Mouse (Mus musculus) lung, adult 2 months (tissue): ENCODE results near the gene C77080. TPM values are rescaled to one million over a fixed set of nuclear protein-coding genes. Genes with fewer than 3 reads are reported as not detected.

Experiments used
- DNase-seq: peaks from one replicate; pipeline ENCODE4 v3.0.0; 2022
- H3K4me1 ChIP-seq: fragments of 200-500 bp; 2 replicates; pipeline ENCODE4 v1.6.1; 2011; ENCODE audit warnings: low read length; ENCODE audit not compliant: control insufficient read depth, insufficient read depth
- H3K4me3 ChIP-seq: fragments of 200-500 bp; replicated peaks from 2 replicates; pipeline ENCODE3; 2011; ENCODE audit warnings: low read depth, mild to moderate bottlenecking, control low read depth, low read length; ENCODE audit errors: extremely low read depth
- CTCF ChIP-seq: fragments of 200-500 bp; IDR thresholded peaks from 2 replicates; pipeline ENCODE4 v1.5.1; 2011; ENCODE audit warnings: mild to moderate bottlenecking, low read length, control low read depth; ENCODE audit not compliant: insufficient read depth
- POLR2A ChIP-seq: fragments of 200-500 bp; IDR thresholded peaks from 2 replicates; pipeline ENCODE4 v1.6.1; 2011; ENCODE audit warnings: low read depth, mild to moderate bottlenecking, control low read depth, low read length, borderline replicate concordance; ENCODE audit errors: extremely low read depth
- WGBS: fragments of 180-500 bp; shearing (Covaris S2); methylation state at CpG from one replicate; pipeline ENCODE4 v1.1.7; 2018; 5-methylcytosine and 5-hydroxymethylcytosine counted together
- polyA plus RNA-seq: library from polyadenylated mRNA; depleted of rRNA; stranded (reverse); fragments of >200 nt; gene quantifications from 2 replicates; pipeline ENCODE4 v1.2.3, GENCODE M21; 2012

C77080 gene
- polyA plus RNA-seq, 1 experiment: 47.1 TPM

DNA sequence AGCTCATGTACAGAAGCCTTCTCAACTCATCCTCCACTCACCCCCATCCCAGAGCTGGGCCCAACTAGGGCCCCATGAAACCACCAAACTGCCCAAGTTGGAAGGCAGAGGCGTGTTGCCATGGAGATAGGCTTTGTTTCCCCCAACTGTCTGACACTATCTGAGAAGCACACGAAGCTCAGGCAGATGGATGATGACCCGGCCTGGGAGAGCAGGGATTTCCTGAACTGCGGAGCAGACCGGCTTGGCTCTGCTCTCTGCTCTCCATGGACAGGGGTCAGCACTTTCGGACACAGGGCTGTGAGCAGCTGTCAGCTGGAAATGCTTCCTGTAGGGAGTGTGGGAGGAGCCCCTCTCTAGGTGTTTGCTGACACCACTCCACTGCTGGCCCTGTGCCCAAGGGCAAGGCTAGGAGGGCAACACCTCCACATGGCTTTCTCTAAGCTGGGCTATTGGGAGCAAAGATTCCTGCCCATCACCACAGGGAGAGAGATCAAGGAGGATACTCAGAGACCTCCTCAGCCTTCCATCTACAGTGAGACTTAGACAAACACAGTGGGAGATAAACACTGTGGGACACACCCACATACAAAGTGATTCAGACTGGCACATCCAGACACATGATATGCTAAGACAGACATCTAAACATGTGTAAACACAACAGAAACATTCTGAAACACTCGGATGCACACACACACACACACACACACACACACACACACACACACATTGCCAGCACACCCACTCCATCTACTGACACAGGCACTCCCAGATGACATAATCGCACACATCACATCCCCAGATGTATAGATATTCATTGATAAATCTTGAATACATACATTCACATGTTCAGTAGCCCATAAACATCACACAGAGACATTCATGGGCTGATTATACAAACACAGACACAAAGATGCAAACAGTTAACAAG is 4.5 kb downstream of the C77080 start:
- Histone ChIP-seq H3K4me3 (no peak overlapping the region), H3K4me1 (peaks cover 10% of the 10 kb centered on the region)
- 14% methylated on average over 8 of the region's 8 CpGs for whole genome bisulfite sequencing
- TF ChIP-seq POLR2A: no peak
- no peak for TF ChIP-seq CTCF
- DNase-seq: peak; percentile 62

DNA sequence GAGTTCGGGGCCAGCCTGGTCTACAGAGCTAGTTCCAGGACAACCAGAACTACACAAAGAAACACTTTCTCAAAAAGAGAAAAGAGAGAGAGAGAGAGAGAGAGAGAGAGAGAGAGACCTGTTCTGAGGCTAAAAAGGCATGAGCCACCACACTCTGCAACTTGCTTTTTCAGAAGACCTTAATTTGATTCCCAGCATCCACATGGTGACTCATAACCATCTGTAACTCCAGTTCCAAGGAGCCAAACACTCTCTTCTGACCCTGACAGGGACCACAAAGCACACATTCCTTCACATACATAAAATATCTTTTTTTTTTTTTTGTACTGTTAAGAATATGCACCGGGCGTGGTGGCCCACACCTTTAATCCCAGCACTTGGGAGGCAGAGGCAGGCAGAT is 6.6 kb downstream of the C77080 start:
- TF ChIP-seq CTCF (no peak), POLR2A (no peak)
- Histone ChIP-seq H3K4me1 (peaks cover 10% of the 10 kb centered on the region), H3K4me3 (no peak overlapping the region)
- WGBS: 96% methylated on average over 3 of the region's 3 CpGs
- DNase-seq: no peak

DNA sequence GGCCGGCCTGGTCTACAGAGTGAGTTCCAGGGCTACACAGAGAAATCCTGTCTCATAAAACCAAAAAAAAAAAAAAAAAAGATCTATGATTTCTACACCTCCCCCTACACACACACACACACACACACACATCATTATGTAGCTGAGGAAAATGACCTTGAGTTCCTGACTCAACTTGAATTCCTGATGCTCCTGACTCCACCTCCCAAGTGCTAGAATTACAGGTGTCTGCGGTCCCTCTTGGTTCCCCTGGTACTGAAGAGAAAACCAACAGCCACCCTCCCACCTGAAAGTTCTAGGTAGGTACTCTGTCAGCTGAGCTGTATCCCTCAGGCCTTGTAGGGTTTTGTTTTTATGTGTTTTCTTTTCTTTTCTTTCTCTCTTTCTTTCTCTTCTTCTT is 8.7 kb downstream of the C77080 start:
- H3K4me1 ChIP-seq: peaks cover 10% of the 10 kb centered on the region
- WGBS: 91% methylated on average over 2 of the region's 2 CpGs
- no peak for DNase-seq
- TF ChIP-seq CTCF: no peak
- no peak for TF ChIP-seq POLR2A
- no peak overlapping the region for H3K4me3 ChIP-seq

DNA sequence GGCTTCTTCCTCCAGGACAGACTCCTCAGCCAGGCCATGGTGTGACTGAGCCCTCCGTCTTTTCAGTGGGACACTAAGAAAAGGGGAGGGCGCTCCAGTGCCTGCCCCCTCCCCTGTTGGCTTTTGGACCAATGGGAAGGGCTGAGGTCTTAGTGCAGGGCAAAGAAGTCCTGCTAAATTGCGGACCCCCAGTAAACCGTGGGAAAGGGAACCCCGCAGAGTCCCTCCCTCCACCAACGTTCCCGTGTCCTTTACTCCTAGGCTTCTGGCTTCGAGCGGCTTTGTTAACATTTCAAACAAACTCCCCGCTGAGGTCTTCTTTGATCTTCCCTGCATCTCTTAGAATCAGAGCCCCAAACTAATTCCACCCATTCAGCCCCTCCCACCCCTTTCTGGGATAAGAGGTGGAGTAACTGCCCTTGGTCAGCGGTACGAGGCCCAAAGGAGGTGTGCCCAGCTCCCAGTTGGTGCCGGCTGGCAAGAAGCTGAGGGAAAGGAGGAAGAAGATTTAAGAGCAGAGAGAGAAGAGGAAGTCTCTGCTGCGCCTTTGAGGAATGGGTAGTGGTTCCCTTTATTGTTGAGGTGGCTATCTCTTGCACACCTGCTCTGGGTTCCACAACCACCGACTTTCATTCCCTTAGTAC is 9.6 kb downstream of the C77080 start:
- 40% methylated on average over 15 of the region's 15 CpGs for WGBS
- TF ChIP-seq CTCF: no peak
- TF ChIP-seq POLR2A: no peak

DNA sequence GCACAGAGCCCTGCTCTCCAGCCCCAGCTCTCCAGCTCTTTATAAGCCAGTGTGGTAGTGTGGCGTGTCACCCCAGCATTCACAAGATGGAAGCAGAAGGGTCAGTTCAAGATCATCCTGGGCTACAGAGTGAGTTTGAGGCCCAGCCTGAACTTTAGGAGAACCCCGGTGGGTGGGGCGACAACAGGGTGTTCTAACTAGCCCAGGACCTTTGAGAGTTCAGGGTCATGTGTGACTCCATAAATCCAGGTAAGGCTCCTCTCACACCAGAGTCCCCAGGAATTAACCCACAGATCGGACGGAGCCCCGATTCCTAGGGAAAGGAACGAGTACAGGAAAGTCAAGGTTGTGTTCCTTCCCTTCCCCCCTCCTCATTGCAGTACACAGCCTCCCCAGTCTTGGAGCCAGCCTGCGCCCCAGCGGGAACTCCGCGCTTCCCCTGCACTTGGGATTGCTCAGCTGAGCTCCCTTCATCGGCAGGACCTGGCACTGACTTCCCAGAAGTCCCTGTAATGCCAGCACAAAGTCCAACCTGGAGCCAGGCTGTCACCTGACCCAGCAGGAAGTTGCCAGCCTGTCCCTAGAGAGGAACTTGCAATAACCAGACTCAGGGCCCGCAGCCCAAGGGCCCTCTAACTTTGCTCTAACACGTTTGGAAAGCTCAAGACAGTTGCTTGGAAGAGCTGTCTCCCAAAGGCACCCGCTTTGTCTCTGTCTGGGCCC is 10.3 kb downstream of the C77080 start:
- H3K4me3 ChIP-seq: no peak overlapping the region
- TF ChIP-seq CTCF (no peak), POLR2A (peak; percentile 46; the same call in 1 of the 2 replicates)
- 61% methylated on average over 15 of the region's 15 CpGs for WGBS
- peak; percentile 55 for DNase-seq
- H3K4me1 ChIP-seq: peaks cover 3% of the 10 kb centered on the region; the same call in 1 of the 2 replicates

More for the DNA sequence above, 9.6 kb downstream of the C77080 start:
- no peak for DNase-seq
- no peak overlapping the region for H3K4me3 ChIP-seq
- peaks cover 9% of the 10 kb centered on the region for H3K4me1 ChIP-seq

DNA sequence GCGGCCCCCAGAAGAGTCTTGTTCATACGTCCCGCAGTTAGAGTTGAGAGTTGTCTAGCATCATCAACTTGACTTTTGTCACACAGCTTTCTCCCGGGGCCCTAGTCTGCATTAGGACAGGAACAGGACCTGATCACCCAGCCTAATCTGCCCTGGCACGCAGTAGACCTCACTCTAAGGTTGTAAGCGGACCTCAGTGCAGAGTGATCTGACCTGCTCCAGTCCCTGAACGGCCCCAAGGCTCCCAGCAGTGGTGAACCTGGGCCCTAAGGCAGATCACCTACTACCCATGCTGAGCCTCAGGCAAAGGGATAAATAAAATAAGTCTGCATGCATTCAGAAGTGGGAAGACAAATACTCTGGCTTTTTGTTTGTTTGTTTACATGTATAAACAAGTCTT is 11.9 kb downstream of the C77080 start:
- 72% methylated on average over 7 of the region's 7 CpGs for WGBS
- no peak for TF ChIP-seq CTCF
- TF ChIP-seq POLR2A: no peak
- H3K4me1 ChIP-seq: peaks cover 3% of the 10 kb centered on the region

DNA sequence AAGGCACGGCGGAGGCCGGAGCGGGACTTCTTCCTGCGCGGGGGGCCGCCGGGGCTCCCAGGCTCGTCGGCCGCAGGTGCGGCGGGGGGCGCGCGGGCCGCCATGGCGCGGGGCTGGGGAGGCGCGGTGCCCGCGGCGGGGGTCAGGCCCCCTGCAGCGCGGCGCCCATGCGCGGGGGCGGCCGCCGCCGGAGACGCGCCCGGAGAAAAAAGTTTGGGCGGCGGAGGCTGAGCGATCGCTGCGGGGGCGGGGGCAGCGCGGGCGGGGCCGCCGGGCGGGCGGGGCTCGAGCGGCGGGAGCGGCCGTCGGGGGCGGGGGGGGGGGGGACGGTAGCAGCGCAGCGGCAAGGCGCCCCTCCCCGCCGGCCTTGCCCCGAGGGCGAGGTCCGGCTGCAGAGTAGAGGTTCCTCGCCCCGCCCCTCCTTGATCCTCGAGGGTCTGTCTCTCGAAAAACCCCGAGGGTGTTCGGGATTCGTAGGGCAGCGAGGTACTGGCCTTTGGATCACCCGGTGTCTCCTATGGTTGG is 12.9 kb downstream of the C77080 start:
- 2% methylated on average over 28 of the region's 74 CpGs for WGBS
- no peak for TF ChIP-seq POLR2A
- no peak for TF ChIP-seq CTCF
- peak overlapping the region; percentile 54 for H3K4me3 ChIP-seq
- peaks cover 3% of the 10 kb centered on the region for H3K4me1 ChIP-seq
- DNase-seq: no peak

More for the DNA sequence above, 11.9 kb downstream of the C77080 start:
- H3K4me3 ChIP-seq: no peak overlapping the region
- no peak for DNase-seq

DNA sequence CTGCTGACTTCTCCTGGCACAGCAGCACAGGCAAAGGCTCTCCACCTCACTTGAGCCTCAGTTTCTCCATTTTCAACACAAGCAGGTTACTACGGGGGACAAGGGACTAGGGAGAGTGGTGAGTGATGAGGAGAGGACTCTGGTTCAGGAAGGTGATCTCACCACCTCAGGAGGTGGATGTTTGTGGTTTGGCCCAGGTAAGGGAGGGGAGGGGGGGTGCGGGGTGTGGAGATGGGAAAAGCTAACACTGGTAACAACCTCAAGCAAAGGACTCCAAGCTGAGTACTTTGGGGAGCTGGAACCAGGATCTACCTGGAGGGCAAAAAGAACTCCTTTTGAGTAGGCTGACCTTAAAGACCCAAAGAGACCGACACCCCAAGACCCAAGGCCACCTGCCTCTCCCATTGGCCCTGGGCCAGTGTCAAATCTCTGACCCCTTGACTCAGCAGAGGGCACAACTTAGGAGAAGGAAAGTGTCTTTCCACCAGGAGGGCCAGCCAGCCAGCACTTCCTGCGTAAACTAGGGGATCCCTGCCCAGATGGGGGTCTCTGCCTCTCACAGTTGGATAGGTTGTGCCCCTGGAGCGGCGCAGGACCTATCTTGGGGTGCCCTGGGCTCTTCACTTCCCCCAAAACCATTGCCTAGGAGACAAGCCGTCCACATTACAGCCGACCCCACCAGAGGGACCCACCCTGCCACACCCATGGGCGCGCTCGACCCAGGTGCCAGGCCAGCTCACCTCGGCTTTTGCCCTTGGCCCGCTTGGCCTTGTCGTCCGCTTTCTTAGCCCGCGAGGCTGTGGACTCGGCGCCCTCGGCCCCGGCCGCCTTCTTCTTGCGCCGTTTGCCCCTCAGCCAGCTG is 13.6 kb downstream of the C77080 start:
- H3K4me1 ChIP-seq: peaks cover 3% of the 10 kb centered on the region
- 13% methylated on average over 24 of the region's 24 CpGs for WGBS
- peak overlapping the region; percentile 73 for H3K4me3 ChIP-seq
- TF ChIP-seq POLR2A (peak; percentile 32; the same call in 1 of the 2 replicates), CTCF (no peak)
- peak; percentile 60 for DNase-seq
